Mouse (Mus musculus) frontal cortex, postnatal 25 days (tissue): ENCODE measurements around the gene Adamts20.

ENCODE experiments used
- DNase-seq, 2 experiments: peaks; one replicate each; pipeline ENCODE4 v3.0.0; 2022; ENCODE audit warnings: low spot score in 2 of 2

The Adamts20 gene

DNA sequence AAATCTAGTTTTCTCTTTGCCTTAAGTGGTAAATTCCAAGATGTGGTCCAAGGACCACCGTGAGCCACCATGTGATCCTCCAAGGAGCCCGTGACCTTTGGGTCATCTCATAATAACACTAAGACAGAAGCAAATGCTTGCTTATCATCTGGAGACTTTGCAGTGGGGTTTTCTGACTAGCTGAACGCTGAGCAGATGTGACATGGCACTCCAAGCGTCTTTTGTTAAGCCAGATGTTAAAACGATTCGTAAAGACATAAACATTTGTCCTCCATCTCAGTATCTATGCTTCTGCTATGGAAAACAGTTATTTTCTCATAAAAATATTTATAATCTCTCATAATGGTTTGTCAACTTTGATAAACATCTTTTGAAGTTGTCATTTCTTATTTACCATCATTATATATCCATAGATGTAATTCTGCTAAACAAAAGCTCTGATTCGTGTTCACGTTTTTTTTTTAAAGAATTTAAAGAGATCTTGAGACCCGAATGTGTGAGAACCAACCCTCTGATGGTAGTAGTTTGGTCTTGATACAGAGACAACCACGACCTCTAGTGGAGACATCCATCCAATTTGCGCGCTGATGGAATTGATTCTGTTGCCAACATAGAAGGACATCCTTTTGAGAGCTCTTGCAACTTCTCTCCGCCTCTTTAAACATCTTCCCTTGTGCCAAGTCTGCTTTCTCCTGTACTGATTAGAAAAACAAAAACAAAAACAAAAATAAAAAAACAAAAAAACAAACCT is 212.1 kb downstream of the Adamts20 start:
- no peak for DNase-seq

DNA sequence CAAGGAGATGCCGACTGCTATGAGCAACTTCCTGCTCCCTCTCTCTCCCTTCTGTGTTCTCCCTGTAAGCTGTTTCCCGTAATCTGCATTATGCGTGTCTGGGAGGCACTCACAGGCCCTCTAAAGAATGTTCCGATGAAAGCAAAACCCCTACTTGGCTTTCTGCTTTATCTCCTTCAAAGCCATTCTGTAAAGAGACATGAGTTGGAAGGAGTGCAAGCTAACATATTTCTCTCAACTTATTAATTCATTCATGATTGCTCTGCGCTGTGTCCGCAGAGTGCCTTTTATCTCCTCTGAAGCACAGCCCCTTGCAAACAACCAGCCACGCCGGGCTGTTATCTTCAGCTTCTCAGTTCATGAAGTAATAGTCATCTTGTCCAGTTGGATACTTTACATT is 215.5 kb downstream of the Adamts20 start:
- DNase-seq: no peak

DNA sequence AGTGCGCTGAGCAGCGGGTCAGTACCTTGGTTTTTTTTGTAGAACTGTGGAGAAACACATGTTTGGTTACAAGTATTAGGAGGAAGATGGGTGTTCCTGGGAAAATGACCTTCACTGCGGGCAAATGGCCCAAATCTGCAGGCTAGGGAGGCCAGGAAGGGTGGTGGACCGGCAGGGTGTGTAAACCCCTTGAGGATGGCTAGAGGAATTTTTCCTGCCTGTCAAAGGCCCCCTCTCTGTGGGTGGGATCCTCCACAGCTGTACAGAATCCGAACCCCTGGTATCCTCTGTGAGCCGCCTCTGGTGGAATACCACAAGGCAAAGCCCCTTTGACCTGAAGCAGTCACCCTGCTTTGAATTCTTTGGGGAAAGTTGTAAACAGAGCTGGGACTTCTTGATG is 216.8 kb downstream of the Adamts20 start:
- DNase-seq: no peak

DNA sequence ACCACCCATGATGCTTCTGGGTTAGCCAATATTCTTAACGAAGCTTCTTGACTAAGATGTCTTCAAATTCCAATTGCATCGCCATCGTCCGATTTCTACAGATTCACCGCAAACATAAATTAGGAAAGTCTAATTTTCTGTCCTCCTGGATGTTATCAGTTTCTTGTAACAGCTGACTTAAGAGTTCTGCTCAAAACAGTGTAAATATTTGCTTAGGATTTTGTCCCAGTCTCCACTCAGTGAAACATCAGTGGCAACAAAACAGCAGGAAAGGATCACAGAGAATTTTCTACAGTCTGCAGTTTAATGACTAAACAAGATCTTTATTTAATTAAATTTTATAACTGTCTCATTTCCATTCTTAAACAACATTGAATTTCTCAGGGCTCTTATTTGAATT is 218.5 kb downstream of the Adamts20 start:
- DNase-seq: no peak

- DNase-seq: no peak
Measured at GRCm38 (mm10) chr15:94244336-94244735, 220.9 kb downstream of the Adamts20 start.

DNA sequence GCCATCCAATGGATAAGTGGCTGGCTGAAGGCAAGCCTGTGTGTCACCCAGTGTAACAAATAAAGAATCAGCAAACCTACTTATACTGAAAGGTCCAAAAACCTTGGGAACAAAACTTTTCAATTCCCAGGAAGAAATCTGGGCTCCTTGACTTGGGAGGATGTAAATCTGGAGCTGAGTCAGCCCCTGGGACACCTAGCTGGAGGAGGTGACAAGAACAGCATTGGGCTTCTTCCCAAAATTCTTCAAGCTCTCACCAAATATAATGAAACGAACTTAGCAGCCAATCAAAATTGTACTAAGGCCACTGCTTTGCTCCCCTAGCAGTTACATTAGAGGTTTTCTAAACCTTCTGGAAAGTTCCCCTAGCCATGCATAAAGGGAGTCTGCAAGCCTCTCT is 223.1 kb downstream of the Adamts20 start:
- no peak for DNase-seq

GRCm38 (mm10) chr15:94239637-94240036 is 225.6 kb downstream of the Adamts20 start:
- no peak for DNase-seq

GRCm38 (mm10) chr15:94239127-94239526 is 226.1 kb downstream of the Adamts20 start:
- no peak for DNase-seq

- no peak for DNase-seq
Measured at GRCm38 (mm10) chr15:94238058-94238876, 227.0 kb downstream of the Adamts20 start.

DNA sequence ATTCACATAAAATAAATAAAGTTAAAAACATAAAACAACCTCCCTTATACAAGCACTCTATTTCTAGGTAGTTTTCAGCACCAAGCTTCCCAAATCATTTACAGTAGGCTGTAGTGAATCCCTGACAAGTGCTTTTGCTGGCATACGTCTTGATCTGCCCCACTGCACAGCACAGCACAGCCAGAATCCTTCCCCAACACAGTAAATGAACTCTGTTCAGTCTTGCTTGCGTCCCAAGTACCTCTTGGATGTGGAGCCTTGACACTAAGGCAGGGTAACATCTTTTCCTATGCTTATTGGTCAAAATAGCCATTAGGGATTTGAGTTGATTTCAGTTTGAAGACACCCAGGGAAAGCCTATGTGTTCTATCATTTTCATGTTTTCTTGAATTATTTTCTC is 228.5 kb downstream of the Adamts20 start:
- DNase-seq: no peak

- DNase-seq: no peak
Measured at GRCm38 (mm10) chr15:94236121-94236520, 229.1 kb downstream of the Adamts20 start.

DNA sequence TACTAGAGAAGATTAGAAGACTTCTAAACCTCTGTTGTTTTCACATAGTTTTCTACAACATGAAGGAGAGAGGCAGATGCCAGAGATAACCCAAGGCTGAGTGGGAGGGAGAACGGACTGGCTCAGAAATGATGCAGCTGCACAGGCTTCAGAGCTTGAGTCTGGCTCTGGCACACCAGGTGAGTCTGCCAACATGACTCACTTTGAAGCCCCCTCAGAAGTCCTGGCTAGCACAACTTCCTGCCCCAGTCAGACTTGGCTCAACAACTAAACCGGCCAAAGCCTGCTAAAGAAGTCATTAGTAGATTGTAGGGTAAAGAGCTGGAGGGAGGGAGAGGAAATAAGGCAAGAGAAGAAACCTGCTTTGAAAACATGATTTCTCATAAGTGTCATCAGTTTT is 230.0 kb downstream of the Adamts20 start:
- no peak for DNase-seq

- no peak for DNase-seq
Measured at GRCm38 (mm10) chr15:94231246-94231645, 234.0 kb downstream of the Adamts20 start.

- DNase-seq: no peak
Measured at GRCm38 (mm10) chr15:94227388-94227787, 237.8 kb downstream of the Adamts20 start.

GRCm38 (mm10) chr15:94223101-94223500 is 242.1 kb downstream of the Adamts20 start:
- no peak for DNase-seq

GRCm38 (mm10) chr15:94220686-94221085 is 244.5 kb downstream of the Adamts20 start:
- no peak for DNase-seq
